ENCODE assay signal across 20 mouse cellular contexts in genomic region chr4:107280843-107281475, GRCm38 (mm10). TPM values are rescaled to one million over a fixed set of nuclear protein-coding genes. Genes with fewer than 3 reads are reported as not detected.
DNase-seq lines count a peak whose midpoint lies in the region.
"Had no signal": no experiment of that assay in that cellular context is flagged by ENCODE, and none has a peak within 500 bp of the region (broad histone marks: within the 10 kb centered on the region; RNA-seq: fewer than 3 reads in every experiment).

No protein-coding gene starts in this region.

- intact Hi-C loops in heart, postnatal 14 days (cut with DNase I) = no loop called here

- peak; percentile 64 for DNase-seq in heart, adult 11 months
- DNase-seq in heart, postnatal 14 days = no peak
- peak; percentile 31 for DNase-seq in ES-CJ7 (ENCODE audit: low read depth, low spot score)
- DNase-seq in R1 (ENCODE audit: low read depth, low spot score) = peak; percentile 60
- DNase-seq in adrenal gland, postnatal 25 days = no peak
- no peak for DNase-seq in layer of hippocampus, adult 8-10 months (ENCODE audit: low spot score in 2 of 2)
- DNase-seq: adrenal gland, postnatal 10 days; cerebellum, adult 11 months; cerebellum, adult 2 months; cerebellum, adult 9-11 months; cerebellum, postnatal 25 days; forebrain, postnatal 0 days; gastrocnemius, adult 2 months; gastrocnemius, postnatal 14 days; heart, adult 2 months had no signal

RNA-seq across cellular contexts. Expression of gene Dio1, which starts 26.0 kb away (rescaled TPM):
- under 1 TPM in 1 of 2 experiments, not detected in 1; 0.12 TPM for total RNA-seq in heart, postnatal 14 days (2021)
- 2.5 TPM in 1 of 2 replicates, not detected in the other for total RNA-seq in adrenal gland, postnatal 25 days (2021)
- total RNA-seq in layer of hippocampus, adult 8-10 months (2022) = not detected
- total RNA-seq: common myeloid progenitor, adult 5-6 weeks; forebrain, postnatal 0 days; G1E; gastrocnemius, postnatal 14 days; gastrocnemius, postnatal 4 days; heart, adult 2 months; heart, postnatal 25 days; hematopoietic stem cell, adult 5-6 weeks had no signal

RNA-seq across cellular contexts. Expression of gene Hspb11, which starts 27.6 kb away (rescaled TPM):
- total RNA-seq in heart, postnatal 14 days (2021) = 10 to 100 TPM; 14.6 TPM
- 18.1 and 26.8 TPM in 2 replicates for total RNA-seq in adrenal gland, postnatal 25 days (2021)
- total RNA-seq in layer of hippocampus, adult 8-10 months (2022) = 10 to 100 TPM; 18.9 to 24.1 (median 21.0) TPM

RNA-seq across cellular contexts. Expression of gene Lrrc42, which starts 27.6 kb away (rescaled TPM):
- 10 to 100 TPM; 11.1 to 14.1 TPM for total RNA-seq in heart, postnatal 14 days (2021)
- total RNA-seq in adrenal gland, postnatal 25 days (2021) = 36.0 and 46.9 TPM in 2 replicates
- 10 to 100 TPM; 30.5 to 38.5 (median 34.3) TPM for total RNA-seq in layer of hippocampus, adult 8-10 months (2022)

RNA-seq across cellular contexts. Expression of gene Yipf1, which starts 33.2 kb away (rescaled TPM):
- total RNA-seq in heart, postnatal 14 days (2021) = 10 to 100 TPM; 22.3 to 25.3 TPM
- total RNA-seq in adrenal gland, postnatal 25 days (2021) = 85.7 and 117 TPM in 2 replicates
- 10 to 100 TPM; 47.8 to 56.9 (median 50.6) TPM for total RNA-seq in layer of hippocampus, adult 8-10 months (2022)

Comparison
In these comparisons a context has a peak if more than half of its experiments do, and no peak if none do; other contexts are left out.
1. DNase-seq: peak in heart, adult 11 months (single experiment), ES-CJ7 (single experiment) and R1 (single experiment); none in heart, postnatal 14 days (0 of 2), adrenal gland, postnatal 25 days (single experiment) and layer of hippocampus, adult 8-10 months (0 of 2).